Mouse (Mus musculus) myocyte (in vitro differentiated cells): Measurements from ENCODE around the gene Zfp775.

Source experiments
- POLR2A ChIP-seq: IDR thresholded peaks from one replicate; pipeline ENCODE4 v1.6.1; 2011; ENCODE audit warnings: low read depth, mild to moderate bottlenecking, control low read depth, moderate library complexity; ENCODE audit not compliant: insufficient read length
- POLR2AphosphoS2 ChIP-seq: IDR thresholded peaks from one replicate; pipeline ENCODE4 v1.6.1; 2011; ENCODE audit warnings: low read depth, control low read depth; ENCODE audit not compliant: insufficient read length

- no peak for TF ChIP-seq POLR2A
- no peak for TF ChIP-seq POLR2AphosphoS2
Observed at GRCm38 (mm10) chr6:48630831-48631230, 29.0 kb downstream of the Zfp775 start.
